Mouse (Mus musculus): Measurements from ENCODE around the gene Cers1.

DNA sequence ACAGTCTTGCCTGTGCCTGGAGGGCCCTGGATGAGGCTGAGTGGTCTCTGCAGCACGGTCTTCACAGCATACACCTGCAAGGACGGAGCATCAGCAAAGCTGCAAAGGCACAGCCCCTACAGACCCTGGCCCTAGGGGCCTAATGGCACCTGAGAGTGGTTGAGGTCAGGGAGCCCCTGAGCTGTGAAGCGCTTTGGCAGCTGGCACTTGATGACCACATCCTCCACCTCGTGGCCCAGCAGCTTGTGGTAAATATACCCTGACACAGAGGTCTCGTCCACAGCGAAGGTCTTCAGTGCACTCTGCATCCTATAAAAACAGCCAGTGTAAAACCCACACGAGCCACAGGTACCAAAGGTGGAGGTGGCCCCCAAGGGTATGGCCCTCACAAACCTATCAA is 23.4 kb downstream of the Cers1 start:
- no peak for TF ChIP-seq HCFC1 (IDR thresholded peaks at IDR 0.05; ENCODE audit: low read depth, low read length)
- no peak for TF ChIP-seq E2F4 (IDR thresholded peaks at IDR 0.05; ENCODE audit: borderline replicate concordance, low read depth, low read length)
- TF ChIP-seq NELFE (IDR thresholded peaks at IDR 0.05; ENCODE audit: low read depth, low read length), result no peak
- TF ChIP-seq CTCF (IDR thresholded peaks at IDR 0.05 in 2 of 3, conservative IDR thresholded peaks at IDR 0.05 in 1 of 3; ENCODE audit: control insufficient read depth in 1 of 3, insufficient read depth in 1 of 3, low read depth in 2 of 3, low read length in 3 of 3, poor library complexity in 1 of 3, severe bottlenecking in 1 of 3), result no peak
- no peak for TF ChIP-seq MYC (IDR thresholded peaks at IDR 0.05; ENCODE audit: low read depth, low read length)

Data from MEL (cell line).